Mouse (Mus musculus): ENCODE results near the gene Mbd3l1. TPM values are rescaled to one million over a fixed set of nuclear protein-coding genes. Genes with fewer than 3 reads are reported as not detected.

The Mbd3l1 gene
- polyA plus RNA-seq (2015; fragmentation: Nextera tagmentation; extraction: Ambion mirVana), result not detected in 2 replicates

GRCm38 (mm10) chr9:18478168-18478567 is at the start of gene Mbd3l1, which contains the start of gene Zfp558:
Gene Mbd3l1, plus strand, starts transcription at chr9:18478359.
Gene Zfp558, minus strand, starts transcription at chr9:18478268.

DNA sequence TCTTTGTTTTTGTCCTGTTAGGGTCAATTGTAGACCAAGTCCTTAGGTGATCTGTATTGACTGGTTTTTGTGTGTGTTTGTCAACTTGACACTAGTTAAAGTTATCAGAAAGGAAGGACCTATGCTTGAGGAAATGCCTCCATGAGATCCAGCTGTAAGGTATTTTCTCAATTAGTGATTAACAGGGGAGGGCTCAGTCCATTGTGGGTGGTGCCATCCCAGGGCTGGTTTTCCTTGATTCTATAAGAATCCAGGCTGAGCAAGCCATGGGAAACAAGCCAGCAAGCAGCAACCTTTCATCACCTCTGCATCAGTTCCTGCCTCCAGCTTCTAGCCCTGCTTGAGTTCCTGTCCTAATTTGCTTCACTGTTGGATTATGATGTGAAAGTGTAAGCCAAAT is 47.8 kb upstream of the Mbd3l1 start, which contains the start of gene Mbd3l2:
Gene Mbd3l2, plus strand, starts transcription at position 301 of the 400 bp plus-strand sequence.

Small RNA genes within 50 kb of the gene (microRNA-seq; reads per million reads assigned to microRNA genes)
- 0 reads per million in 2 experiments for gene Gm22854

Other genes with a start within 250 kb of the Mbd3l1 start
- 36.1 and 40.9 TPM in 2 replicates for gene Chordc1, start 186.2 kb upstream of the Mbd3l1 start, polyA plus RNA-seq (2015; fragmentation: Nextera tagmentation; extraction: Ambion mirVana)
- 3.8 and 4.6 TPM in 2 replicates for gene Naalad2, start 75.4 kb upstream of the Mbd3l1 start, polyA plus RNA-seq (2015; fragmentation: Nextera tagmentation; extraction: Ambion mirVana)
- not detected in 2 replicates for gene Ubtfl1, start 73.9 kb upstream of the Mbd3l1 start, polyA plus RNA-seq (2015; fragmentation: Nextera tagmentation; extraction: Ambion mirVana)
- gene Mbd3l2, start 47.7 kb upstream of the Mbd3l1 start, polyA plus RNA-seq (2015; fragmentation: Nextera tagmentation; extraction: Ambion mirVana), result not detected in 2 replicates
- gene Zfp558, start 91 bp upstream of the Mbd3l1 start, polyA plus RNA-seq (2015; fragmentation: Nextera tagmentation; extraction: Ambion mirVana), result 0.87 and 1.2 TPM in 2 replicates
- gene Muc16, start 196.2 kb downstream of the Mbd3l1 start, polyA plus RNA-seq (2015; fragmentation: Nextera tagmentation; extraction: Ambion mirVana), result not detected in 2 replicates